Mouse (Mus musculus): ENCODE results near the gene Ptms. TPM values are rescaled to one million over a fixed set of nuclear protein-coding genes. Genes with fewer than 3 reads are reported as not detected.

The Ptms gene
- polyA plus RNA-seq, 1 experiment, result 2,839 TPM

DNA sequence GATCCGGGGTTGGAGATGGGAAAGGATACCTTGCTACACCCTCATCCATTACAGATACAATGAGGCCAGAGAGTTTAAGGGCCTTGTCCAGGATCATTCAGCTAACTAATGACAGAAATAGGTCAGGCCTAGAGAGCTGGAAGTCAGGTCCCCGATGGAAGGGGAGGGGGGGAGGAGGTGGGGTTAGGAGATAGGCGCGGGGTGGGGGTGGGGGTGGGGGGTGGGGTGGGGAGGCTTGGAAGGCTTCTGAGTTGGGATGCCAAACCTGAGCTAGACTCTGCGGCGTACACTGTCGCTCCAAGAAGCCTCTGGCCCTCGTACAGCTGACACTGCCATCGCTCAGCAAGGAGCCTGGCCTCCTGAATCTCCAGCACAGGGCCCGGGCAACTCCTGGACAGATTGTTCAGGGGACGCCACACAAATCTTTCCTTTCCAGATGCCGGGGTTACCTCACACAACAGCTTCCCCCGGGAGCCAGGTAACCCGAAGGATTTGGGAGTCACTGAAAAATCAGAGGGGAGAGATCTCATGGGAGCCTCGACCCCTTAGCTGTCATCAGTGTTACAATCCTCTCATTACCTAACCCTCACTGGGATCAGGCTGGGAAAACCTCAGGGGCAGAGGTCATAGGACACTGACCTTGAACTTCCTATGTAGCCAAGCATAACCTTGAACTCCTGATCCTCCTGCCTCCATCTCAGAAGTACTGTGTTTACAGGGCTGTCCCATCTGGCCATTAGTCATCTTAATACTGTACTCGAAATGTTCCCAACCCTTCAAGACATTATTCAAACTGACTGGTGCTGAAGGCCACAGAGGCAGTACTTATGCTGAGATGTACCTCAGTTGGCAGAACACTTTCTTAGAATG lies 14.7 kb downstream of the Ptms start:
- no peaks in the 10 kb centered on the region for H3K36me3 ChIP-seq (ENCODE audit: control insufficient read depth, insufficient read depth, low read length)
- H3K4me1 ChIP-seq (ENCODE audit: control insufficient read depth, insufficient read depth, low read length), result peaks cover 7% of the 10 kb centered on the region; the same call in 1 of the 2 replicates
- TF ChIP-seq POLR2A (IDR thresholded peaks at IDR 0.05; ENCODE audit: low read depth, low read length), result no peak
- no peak for TF ChIP-seq CTCF (conservative IDR thresholded peaks at IDR 0.05; ENCODE audit: insufficient read depth, insufficient read length, low read depth, low read length)
- H3K27me3 ChIP-seq (replicated peaks; ENCODE audit: control insufficient read depth, insufficient read depth, low read length), result no peaks in the 10 kb centered on the region
- no peak for DNase-seq
- no peak overlapping the region; the same call in 1 of the 2 replicates for H3K4me3 ChIP-seq (ENCODE audit: insufficient read depth, low read depth, low read length)
- WGBS, result 53% methylated on average over 16 of the region's 16 CpGs
- H3K27ac ChIP-seq (ENCODE audit: insufficient read depth, low read depth, low read length), result peak overlapping the region; percentile 95

DNA sequence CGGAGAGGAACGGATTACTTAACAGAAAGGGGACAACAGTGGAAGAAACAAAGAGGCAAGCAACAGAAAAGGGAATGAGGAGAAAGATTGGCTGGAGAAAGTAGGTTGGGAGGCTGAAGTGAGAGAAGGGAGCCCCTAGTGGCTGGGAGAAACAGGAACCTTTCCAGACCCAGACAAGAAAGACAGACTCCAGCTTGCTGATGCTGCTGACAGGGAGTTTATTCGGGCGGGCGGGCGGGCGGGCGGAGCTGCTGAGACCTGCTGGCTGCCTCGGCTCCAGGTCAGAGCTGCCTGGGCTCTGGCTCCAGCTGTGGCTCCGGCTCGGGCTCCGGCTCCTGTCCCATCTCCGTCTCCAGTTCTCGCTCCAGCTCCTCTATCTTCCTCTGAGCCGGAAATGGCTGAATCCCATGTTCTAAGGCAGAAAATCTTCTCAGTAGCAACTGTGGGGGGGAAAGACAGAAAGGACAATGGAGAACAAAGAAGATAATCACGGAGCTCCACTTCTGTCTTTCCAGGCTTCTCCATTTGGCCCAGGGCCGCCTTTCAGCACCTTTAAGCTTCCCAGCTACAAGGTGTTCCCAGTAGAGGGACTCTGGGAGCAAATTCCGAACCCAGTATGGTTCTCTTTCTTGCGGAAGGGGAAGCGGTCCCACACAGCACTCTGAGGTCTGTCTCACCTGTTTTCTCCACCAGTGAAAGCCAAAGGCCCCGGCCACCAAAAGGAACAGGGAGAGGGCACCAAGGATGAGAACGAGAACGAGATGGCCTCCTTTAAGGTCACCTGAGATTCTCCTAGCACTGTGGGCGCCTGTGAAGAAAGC lies 15.5 kb downstream of the Ptms start:
- Histone ChIP-seq H3K4me1 (ENCODE audit: control insufficient read depth, insufficient read depth, low read length) (peaks cover 7% of the 10 kb centered on the region; the same call in 1 of the 2 replicates), H3K4me3 (ENCODE audit: insufficient read depth, low read depth, low read length) (peak overlapping the region; percentile 36), H3K27ac (ENCODE audit: insufficient read depth, low read depth, low read length) (peak overlapping the region; percentile 95), H3K36me3 (ENCODE audit: control insufficient read depth, insufficient read depth, low read length) (no peaks in the 10 kb centered on the region), H3K27me3 (replicated peaks; ENCODE audit: control insufficient read depth, insufficient read depth, low read length) (no peaks in the 10 kb centered on the region)
- peak; percentile 94 for DNase-seq
- WGBS, result 10% methylated on average over 24 of the region's 24 CpGs
- TF ChIP-seq POLR2A (IDR thresholded peaks at IDR 0.05; ENCODE audit: low read depth, low read length) (no peak), CTCF (conservative IDR thresholded peaks at IDR 0.05; ENCODE audit: insufficient read depth, insufficient read length, low read depth, low read length) (peak; percentile 70)

DNA sequence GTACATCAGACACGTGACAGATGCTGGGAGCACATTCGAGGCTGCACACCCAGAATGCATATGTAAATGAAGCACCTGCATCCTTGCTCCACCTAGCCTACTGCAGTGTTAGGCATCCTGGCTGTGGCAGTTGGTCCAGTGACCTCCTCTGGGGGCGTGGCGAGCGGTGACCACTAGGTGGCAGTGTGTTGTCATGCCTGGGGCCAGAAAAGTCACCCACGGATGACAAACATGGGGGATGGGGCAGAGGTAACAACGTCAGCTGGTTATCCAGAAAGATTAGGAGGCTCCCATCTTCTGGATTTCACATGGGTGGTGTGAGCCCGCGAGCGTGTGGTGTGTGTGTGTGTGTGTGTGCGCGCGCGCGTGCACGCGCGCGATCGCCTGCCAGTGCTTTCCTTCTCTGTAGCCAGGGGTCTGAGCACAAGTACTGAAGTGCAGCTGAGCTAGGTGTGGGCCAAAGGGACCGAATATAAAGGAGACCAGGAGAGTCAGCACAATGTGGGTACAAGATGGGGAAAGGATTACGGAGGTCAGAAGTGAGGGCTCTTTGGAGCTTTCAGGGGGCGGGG lies 16.2 kb downstream of the Ptms start:
- no peaks in the 10 kb centered on the region for H3K36me3 ChIP-seq (ENCODE audit: control insufficient read depth, insufficient read depth, low read length)
- H3K4me1 ChIP-seq (ENCODE audit: control insufficient read depth, insufficient read depth, low read length), result peaks cover 7% of the 10 kb centered on the region; the same call in 1 of the 2 replicates
- peak overlapping the region; percentile 36 for H3K4me3 ChIP-seq (ENCODE audit: insufficient read depth, low read depth, low read length)
- TF ChIP-seq CTCF (conservative IDR thresholded peaks at IDR 0.05; ENCODE audit: insufficient read depth, insufficient read length, low read depth, low read length) (peak; percentile 98), POLR2A (IDR thresholded peaks at IDR 0.05; ENCODE audit: low read depth, low read length) (peak; percentile 14)
- H3K27me3 ChIP-seq (replicated peaks; ENCODE audit: control insufficient read depth, insufficient read depth, low read length), result no peaks in the 10 kb centered on the region
- H3K27ac ChIP-seq (ENCODE audit: insufficient read depth, low read depth, low read length), result peak overlapping the region; percentile 89
- WGBS, result under 1% methylated on average over 23 of the region's 23 CpGs
- DNase-seq, result peak; percentile 97

DNA sequence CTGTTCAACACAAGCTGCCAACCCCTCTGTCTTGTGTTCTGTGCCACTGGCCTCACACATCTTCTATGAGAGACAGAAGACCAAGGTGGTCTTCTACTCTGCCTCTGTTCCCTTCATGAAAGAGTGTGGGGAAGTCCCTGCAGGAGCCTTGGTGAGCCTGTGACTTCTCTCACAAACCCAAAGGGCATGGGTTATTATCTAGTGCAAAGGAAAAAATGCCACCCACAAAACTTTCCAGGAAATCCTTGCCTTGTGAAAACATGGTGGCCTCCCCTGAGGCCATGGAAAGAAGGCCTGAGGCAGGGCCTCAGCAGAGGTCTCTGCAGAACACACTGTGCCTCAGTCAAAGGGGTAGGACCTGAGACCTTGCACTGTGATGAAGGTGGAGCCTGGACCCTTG lies 18.1 kb downstream of the Ptms start:
- Histone ChIP-seq H3K27ac (ENCODE audit: insufficient read depth, low read depth, low read length) (no peak overlapping the region), H3K4me3 (ENCODE audit: insufficient read depth, low read depth, low read length) (no peak overlapping the region), H3K4me1 (ENCODE audit: control insufficient read depth, insufficient read depth, low read length) (peaks cover 7% of the 10 kb centered on the region; the same call in 1 of the 2 replicates), H3K27me3 (replicated peaks; ENCODE audit: control insufficient read depth, insufficient read depth, low read length) (no peaks in the 10 kb centered on the region), H3K36me3 (ENCODE audit: control insufficient read depth, insufficient read depth, low read length) (no peaks in the 10 kb centered on the region)
- TF ChIP-seq POLR2A (IDR thresholded peaks at IDR 0.05; ENCODE audit: low read depth, low read length) (no peak), CTCF (conservative IDR thresholded peaks at IDR 0.05; ENCODE audit: insufficient read depth, insufficient read length, low read depth, low read length) (no peak)
- no peak for DNase-seq

DNA sequence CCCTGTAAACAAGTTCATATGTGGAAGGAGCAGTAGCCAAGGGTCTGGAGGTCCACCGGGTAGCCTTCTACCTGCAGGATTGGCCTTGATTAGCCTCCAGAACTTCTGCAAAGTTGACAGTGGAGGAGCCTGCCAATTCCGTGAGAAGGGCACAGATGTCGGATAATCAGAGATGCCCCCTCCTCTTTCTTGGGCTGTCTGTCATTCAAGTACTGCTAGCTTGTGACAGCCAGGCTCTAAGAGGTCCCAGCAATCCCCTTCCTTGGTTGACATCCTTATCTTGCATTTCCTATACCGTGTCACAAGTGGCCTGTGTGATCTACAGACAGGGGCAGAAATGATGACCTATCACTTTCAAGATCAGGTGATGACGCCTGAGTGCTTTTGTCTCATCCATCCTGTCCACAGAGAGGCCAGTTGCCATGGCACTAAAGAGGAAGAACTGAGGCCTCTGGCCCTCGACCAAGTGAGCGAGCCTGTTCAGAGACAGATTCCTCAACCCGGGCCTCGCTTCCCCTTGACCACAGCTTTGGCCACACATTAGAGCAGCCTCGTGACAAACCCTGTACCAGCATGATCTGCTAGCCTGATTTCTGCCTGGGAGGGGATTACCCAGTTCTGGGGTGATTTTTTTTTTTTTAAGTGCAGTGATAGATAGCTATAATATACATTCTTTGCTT lies 19.0 kb downstream of the Ptms start:
- peaks cover 7% of the 10 kb centered on the region; the same call in 1 of the 2 replicates for H3K4me1 ChIP-seq (ENCODE audit: control insufficient read depth, insufficient read depth, low read length)
- H3K36me3 ChIP-seq (ENCODE audit: control insufficient read depth, insufficient read depth, low read length), result no peaks in the 10 kb centered on the region
- no peak overlapping the region for H3K27ac ChIP-seq (ENCODE audit: insufficient read depth, low read depth, low read length)
- 74% methylated on average over 10 of the region's 10 CpGs for WGBS
- no peaks in the 10 kb centered on the region for H3K27me3 ChIP-seq (replicated peaks; ENCODE audit: control insufficient read depth, insufficient read depth, low read length)
- H3K4me3 ChIP-seq (ENCODE audit: insufficient read depth, low read depth, low read length), result no peak overlapping the region
- DNase-seq, result peak; percentile 47
- TF ChIP-seq CTCF (conservative IDR thresholded peaks at IDR 0.05; ENCODE audit: insufficient read depth, insufficient read length, low read depth, low read length), result no peak
- no peak for TF ChIP-seq POLR2A (IDR thresholded peaks at IDR 0.05; ENCODE audit: low read depth, low read length)

DNA sequence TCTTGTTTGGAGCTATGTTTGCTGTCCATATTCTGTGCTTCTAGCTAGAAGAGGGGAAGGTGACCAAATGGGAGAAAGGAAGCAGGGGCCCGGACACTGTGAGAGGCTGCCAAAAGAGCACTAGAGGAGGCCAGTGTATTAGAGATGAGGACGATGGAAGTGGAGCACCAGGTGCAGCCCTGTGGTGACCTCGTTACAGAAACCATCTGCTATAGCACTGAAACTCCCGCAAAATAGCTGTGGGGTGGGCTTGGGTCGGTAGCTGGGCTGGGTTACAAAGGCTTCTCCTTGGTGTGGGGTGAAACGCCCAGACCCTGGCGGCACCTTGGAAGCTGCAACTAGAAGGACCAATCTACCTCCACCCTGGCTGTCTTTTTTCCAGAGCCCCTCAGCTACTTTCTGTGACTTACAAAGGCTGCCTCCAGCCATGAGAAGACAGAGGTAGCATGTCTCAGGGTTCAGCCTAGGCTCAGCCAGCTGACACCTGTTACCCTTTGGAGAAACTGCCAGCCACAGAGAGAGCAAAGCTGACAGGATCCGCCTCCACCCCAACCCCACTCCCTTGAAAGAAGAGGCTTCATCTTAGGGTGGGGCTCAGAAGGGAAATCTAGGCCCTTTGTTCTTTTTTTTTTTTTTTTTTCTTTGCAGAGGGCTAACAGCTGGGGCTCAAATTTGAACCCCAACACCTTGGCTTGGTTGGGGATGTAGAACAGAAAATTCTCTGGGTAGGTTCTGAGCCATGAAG lies 19.7 kb downstream of the Ptms start:
- TF ChIP-seq CTCF (conservative IDR thresholded peaks at IDR 0.05; ENCODE audit: insufficient read depth, insufficient read length, low read depth, low read length), result no peak
- no peak for TF ChIP-seq POLR2A (IDR thresholded peaks at IDR 0.05; ENCODE audit: low read depth, low read length)
- Histone ChIP-seq H3K27me3 (replicated peaks; ENCODE audit: control insufficient read depth, insufficient read depth, low read length) (no peaks in the 10 kb centered on the region), H3K4me1 (ENCODE audit: control insufficient read depth, insufficient read depth, low read length) (peaks cover 7% of the 10 kb centered on the region; the same call in 1 of the 2 replicates), H3K36me3 (ENCODE audit: control insufficient read depth, insufficient read depth, low read length) (no peaks in the 10 kb centered on the region), H3K27ac (ENCODE audit: insufficient read depth, low read depth, low read length) (no peak overlapping the region), H3K4me3 (ENCODE audit: insufficient read depth, low read depth, low read length) (no peak overlapping the region)
- no peak for DNase-seq
- 70% methylated on average over 8 of the region's 8 CpGs for WGBS
